Mouse (Mus musculus) lung, adult 2 months (tissue): Measurements from ENCODE around the gene Amph.

Experiments used
- CTCF ChIP-seq: fragments of 200-500 bp; IDR thresholded peaks from 2 replicates; pipeline ENCODE4 v1.5.1; 2011; ENCODE audit warnings: mild to moderate bottlenecking, low read length, control low read depth; ENCODE audit not compliant: insufficient read depth
- POLR2A ChIP-seq: fragments of 200-500 bp; IDR thresholded peaks from 2 replicates; pipeline ENCODE4 v1.6.1; 2011; ENCODE audit warnings: low read depth, mild to moderate bottlenecking, control low read depth, low read length, borderline replicate concordance; ENCODE audit errors: extremely low read depth

GRCm38 (mm10) chr13:19158484-19158883 lies 210.5 kb downstream of the Amph start:
- TF ChIP-seq POLR2A (no peak), CTCF (no peak)
